Mouse (Mus musculus) left cerebral cortex, adult 11 months (tissue): ENCODE data around the gene Asrgl1.
"Not testable (repeated sequence)": the region's sequence is repeated elsewhere in the genome, so short reads cannot be mapped to it uniquely, and the experiment has no call there.

Experiments used
- DNase-seq: peaks from one replicate; pipeline ENCODE4 v3.0.0; 2022; ENCODE audit warnings: low spot score

The Asrgl1 gene

GRCm38 (mm10) chr19:9105101-9105685, 30.2 kb downstream of the Asrgl1 start:
- no peak for DNase-seq

- no peak for DNase-seq
Measured at GRCm38 (mm10) chr19:9103986-9104385, 31.4 kb downstream of the Asrgl1 start.

DNA sequence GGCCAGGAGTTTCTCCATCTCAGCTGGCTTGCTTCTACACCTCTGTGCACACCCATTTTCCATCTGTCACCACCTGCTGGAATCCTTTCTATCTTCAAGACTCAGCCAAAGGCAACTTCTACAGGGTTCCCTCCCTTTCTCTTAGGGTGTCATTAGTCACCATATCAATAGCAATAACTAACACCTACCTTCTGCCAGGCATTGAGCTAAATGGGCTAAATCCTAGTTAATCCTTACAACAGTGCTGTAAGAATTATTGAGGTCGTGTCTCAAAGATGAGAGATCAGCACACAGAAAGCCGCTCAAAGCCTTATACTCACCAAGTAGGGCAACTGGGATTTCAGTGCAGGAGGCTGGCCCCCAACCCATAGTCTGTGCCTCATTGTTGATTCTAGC, 34.4 kb downstream of the Asrgl1 start:
- no peak for DNase-seq

GRCm38 (mm10) chr19:9100297-9101061, 35.0 kb downstream of the Asrgl1 start:
- no peak for DNase-seq

DNA sequence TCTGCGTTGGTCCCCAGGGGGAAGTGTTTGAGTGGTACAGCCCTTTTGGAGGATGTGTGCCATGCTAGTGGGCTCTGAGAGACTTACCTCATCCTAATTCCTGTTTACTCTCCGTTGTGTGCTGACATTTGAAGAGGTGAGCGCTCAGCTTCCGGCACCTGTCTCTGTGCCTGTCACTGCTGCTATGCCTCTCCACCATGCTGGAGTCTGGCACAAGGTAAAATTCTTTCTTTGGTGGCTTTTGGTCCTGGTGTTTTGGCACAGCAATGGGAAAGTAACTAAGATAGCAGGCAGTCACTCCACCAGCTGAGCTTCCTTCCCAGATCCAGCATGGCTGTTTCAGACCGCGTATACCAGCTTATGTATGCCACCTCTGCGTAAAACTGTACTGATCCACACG, 35.7 kb downstream of the Asrgl1 start:
- DNase-seq = no peak

DNA sequence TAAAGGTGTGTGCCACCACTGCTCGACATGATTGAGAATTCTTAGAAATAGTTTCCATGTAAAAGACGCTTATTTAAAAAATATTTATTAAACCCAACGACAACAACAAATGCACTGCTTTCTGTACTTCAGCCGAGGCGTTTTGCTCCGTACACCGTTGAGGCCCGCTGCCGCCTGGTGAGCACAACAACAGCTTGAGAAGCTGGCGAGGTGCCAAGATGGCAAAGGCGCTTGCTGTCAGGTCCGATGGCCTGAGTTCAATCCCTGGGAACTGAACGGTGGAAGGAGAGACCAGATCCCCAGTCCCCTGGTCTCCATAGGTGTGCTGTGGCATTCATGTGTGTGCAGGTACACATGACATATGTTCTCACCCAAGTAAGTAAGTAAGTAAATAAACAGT, 38.0 kb downstream of the Asrgl1 start:
- no peak for DNase-seq

- no peak for DNase-seq
Measured at GRCm38 (mm10) chr19:9095111-9095510, 40.3 kb downstream of the Asrgl1 start.

DNA sequence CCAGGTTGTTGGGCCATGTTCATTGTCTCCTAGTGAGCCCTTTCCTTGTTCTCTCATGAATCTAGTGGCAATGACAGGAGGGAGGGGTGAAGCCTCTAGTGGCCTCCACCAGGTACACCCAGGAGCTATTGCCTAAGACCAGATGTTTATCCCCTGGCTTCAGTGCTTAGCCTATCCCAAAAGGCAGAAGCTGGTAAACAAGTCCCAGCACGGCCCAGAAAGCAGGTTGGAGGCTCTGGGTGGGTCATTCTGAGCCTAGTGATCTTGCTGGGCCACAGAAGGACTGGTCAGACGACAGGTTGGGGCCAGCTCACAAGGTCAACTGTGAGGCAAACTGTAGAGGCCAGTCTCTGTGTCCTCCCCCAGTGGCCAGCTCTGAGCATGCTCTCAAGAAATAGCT, 44.7 kb downstream of the Asrgl1 start:
- DNase-seq = no peak

- DNase-seq = no peak
Measured at GRCm38 (mm10) chr19:9090191-9090590, 45.2 kb downstream of the Asrgl1 start.

DNA sequence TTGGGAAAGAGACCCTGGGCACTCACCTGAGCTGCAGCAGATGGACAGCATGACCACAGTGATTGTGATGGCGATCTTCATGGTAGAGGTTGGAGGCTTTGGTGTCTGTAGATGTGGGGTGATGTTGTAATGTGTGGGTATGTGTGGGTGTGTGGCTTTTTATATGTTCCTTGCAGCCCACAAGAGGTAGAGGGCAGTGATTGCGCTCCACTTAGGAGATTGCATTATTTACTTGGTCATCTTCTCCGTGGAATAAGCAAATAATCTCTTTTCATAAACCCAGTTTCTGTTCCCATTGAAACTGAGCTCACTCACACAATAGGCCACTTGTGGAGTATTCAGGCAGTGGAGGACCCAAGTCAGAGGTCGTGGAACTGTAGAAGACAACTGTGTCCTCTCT, 47.6 kb downstream of the Asrgl1 start, which contains the start of gene Scgb1a1:
Gene Scgb1a1, minus strand, starts transcription at position 138 of the 400 bp plus-strand sequence.
- DNase-seq = no peak

GRCm38 (mm10) chr19:9083892-9084291, 51.5 kb downstream of the Asrgl1 start:
- not testable (repeated sequence) for DNase-seq

DNA sequence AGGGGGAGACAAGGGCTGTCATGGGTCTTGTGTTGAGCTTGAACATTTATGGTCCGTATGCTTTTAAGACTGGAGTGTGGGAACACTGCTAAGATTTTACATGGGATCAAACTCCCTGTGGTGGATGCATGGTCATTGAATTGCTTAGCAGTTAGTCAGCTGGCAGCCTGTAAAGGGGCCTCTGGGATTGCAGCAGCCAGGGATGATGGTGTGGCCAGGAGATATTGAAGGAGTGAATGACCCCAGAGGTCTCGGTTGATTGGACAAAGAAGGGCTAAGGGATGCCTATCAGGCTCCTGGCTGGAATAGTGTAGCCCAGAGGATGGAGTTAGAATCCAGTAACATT, 52.5 kb downstream of the Asrgl1 start:
- DNase-seq = no peak

- peak; percentile 60 for DNase-seq
Measured at GRCm38 (mm10) chr19:9082191-9083009, 53.0 kb downstream of the Asrgl1 start.

GRCm38 (mm10) chr19:9081311-9082190, 53.9 kb downstream of the Asrgl1 start:
- no peak for DNase-seq

GRCm38 (mm10) chr19:9079916-9080315, 55.5 kb downstream of the Asrgl1 start:
- no peak for DNase-seq

DNA sequence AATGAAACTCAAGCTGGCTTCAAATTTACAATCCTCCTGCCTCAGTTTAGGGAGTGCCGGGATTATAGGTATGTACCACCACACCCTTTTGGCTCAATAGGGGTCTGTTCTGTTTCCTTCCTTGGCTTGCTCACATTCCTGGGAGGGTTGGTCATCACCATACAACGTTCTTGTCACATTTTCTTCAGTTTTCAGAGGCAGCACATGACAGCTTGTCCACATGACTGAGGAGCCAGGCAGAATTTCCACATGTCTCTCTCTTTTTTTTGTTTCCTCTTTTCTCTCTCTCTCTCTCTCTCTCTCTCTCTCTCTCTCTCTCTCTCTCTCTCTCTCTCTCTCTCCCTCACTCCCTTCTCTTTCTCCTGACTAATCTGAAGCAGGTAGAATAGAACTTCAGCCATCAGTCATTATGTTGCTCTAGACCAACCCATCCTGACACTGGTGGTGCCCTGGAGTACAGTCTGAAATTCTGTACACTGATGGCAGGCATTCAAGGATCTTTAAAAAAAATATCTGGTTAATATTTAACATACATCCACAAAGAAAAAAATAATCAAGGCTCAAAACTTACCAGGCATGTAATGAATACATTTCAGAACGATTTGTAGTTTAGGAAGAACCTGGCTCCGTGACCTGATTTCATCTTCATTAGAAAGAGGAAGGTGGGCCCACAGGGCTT, 58.3 kb downstream of the Asrgl1 start:
- no peak for DNase-seq

GRCm38 (mm10) chr19:9076035-9076434, 59.4 kb downstream of the Asrgl1 start:
- no peak for DNase-seq

- DNase-seq = no peak
Measured at GRCm38 (mm10) chr19:9075558-9075957, 59.9 kb downstream of the Asrgl1 start.

DNA sequence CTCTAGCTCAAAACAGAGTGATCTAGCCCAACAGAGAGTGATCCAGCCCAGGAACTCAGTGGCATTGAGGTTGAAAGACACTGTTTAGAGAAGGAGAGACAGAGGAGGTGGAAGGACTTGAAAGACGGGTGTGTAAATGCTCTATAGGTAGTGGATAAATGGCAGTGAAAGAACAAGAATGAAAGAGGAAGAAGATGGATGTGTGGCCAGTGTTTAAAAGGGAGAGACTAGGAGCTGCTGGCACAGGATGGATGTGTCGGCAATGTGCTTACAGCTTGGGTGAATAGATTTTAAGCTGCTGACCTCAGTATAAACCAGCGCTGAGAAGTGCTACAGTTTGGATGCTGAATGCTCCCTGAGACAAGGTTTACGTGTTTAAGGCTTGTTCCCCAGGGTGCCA, 61.0 kb downstream of the Asrgl1 start:
- no peak for DNase-seq

- DNase-seq = no peak
Measured at GRCm38 (mm10) chr19:9073776-9074411, 61.5 kb downstream of the Asrgl1 start.

GRCm38 (mm10) chr19:9072157-9072530, 63.3 kb downstream of the Asrgl1 start:
- DNase-seq = no peak
